Comparison of ENCODE assay signal across 9 mouse cellular contexts in genomic region chr10:81198230-81198629, GRCm38 (mm10). TPM values are rescaled to one million over a fixed set of nuclear protein-coding genes. Genes with fewer than 3 reads are reported as not detected.
A peak's percentile ranks its signal among the peaks of the same experiment; 100 is the strongest.
DNase-seq lines count a peak whose midpoint lies in the region; ATAC-seq and TF ChIP-seq lines count a peak whose summit lies in the region.
"Had no signal": no experiment of that assay in that cellular context is flagged by ENCODE, and none has a peak within 500 bp of the region (broad histone marks: within the 10 kb centered on the region; RNA-seq: fewer than 3 reads in every experiment).

No protein-coding gene starts in this region.

- no peaks in the 10 kb centered on the region for H3K9me3 ChIP-seq in forebrain, postnatal 0 days (ENCODE audit: low read length)
- no peaks in the 10 kb centered on the region for H3K9me3 ChIP-seq in forebrain, embryonic 15.5 days
- H3K9me3 ChIP-seq in hindbrain, postnatal 0 days (ENCODE audit: low read length): no peaks in the 10 kb centered on the region
- no peaks in the 10 kb centered on the region for H3K9me3 ChIP-seq in midbrain, postnatal 0 days (ENCODE audit: low read length)

- WGBS in forebrain, postnatal 0 days: 1% methylated on average over 9 of the region's 9 CpGs
- WGBS in forebrain, embryonic 15.5 days: 3% methylated on average over 9 of the region's 9 CpGs
- WGBS in hindbrain, postnatal 0 days: 2% methylated on average over 9 of the region's 9 CpGs
- under 1% methylated on average over 9 of the region's 9 CpGs for WGBS in midbrain, postnatal 0 days

- ATAC-seq in forebrain, postnatal 0 days: no peak
- no peak for ATAC-seq in forebrain, embryonic 15.5 days (replicated peaks)
- ATAC-seq in hindbrain, postnatal 0 days: no peak
- ATAC-seq in midbrain, postnatal 0 days (ENCODE audit: low FRiP score): no peak
- no peak for ATAC-seq in erythroid progenitor cell, adult 5-6 weeks (replicated peaks; ENCODE audit: low FRiP score, poor library complexity, severe bottlenecking)

- H3K4me2 ChIP-seq in forebrain, postnatal 0 days (ENCODE audit: low read depth): no peak overlapping the region
- H3K4me2 ChIP-seq in forebrain, embryonic 15.5 days (replicated peaks): no peak overlapping the region
- H3K4me2 ChIP-seq in hindbrain, postnatal 0 days (ENCODE audit: low read depth, low read length): no peak overlapping the region
- no peak overlapping the region for H3K4me2 ChIP-seq in midbrain, postnatal 0 days (ENCODE audit: low read depth, low read length, poor library complexity, severe bottlenecking)

- peaks cover 16% of the 10 kb centered on the region; the same call in 1 of the 2 replicates for H3K27me3 ChIP-seq in forebrain, postnatal 0 days (ENCODE audit: insufficient read depth, low read length)
- H3K27me3 ChIP-seq in forebrain, embryonic 15.5 days: peaks cover 35% of the 10 kb centered on the region; the same call in 1 of the 2 replicates
- peaks cover 12% of the 10 kb centered on the region; the same call in 1 of the 2 replicates for H3K27me3 ChIP-seq in hindbrain, postnatal 0 days (ENCODE audit: insufficient read depth, low read length)
- peaks cover 17% of the 10 kb centered on the region for H3K27me3 ChIP-seq in midbrain, postnatal 0 days (ENCODE audit: insufficient read depth, low read length)

- H3K4me3 ChIP-seq in forebrain, postnatal 0 days (ENCODE audit: low read depth, low read length): no peak overlapping the region
- no peak overlapping the region for H3K4me3 ChIP-seq in forebrain, embryonic 15.5 days
- H3K4me3 ChIP-seq in hindbrain, postnatal 0 days (ENCODE audit: low read length): no peak overlapping the region
- H3K4me3 ChIP-seq in midbrain, postnatal 0 days (ENCODE audit: low read depth, low read length): no peak overlapping the region

- H3K4me1 ChIP-seq in forebrain, postnatal 0 days (ENCODE audit: insufficient read depth): peaks cover 2% of the 10 kb centered on the region; the same call in 1 of the 2 replicates
- H3K4me1 ChIP-seq in forebrain, embryonic 15.5 days: peaks cover 6% of the 10 kb centered on the region
- peaks cover 5% of the 10 kb centered on the region; the same call in 1 of the 2 replicates for H3K4me1 ChIP-seq in hindbrain, postnatal 0 days (ENCODE audit: insufficient read depth, low read length)
- H3K4me1 ChIP-seq in midbrain, postnatal 0 days (ENCODE audit: insufficient read depth, low read length): no peaks in the 10 kb centered on the region

- no peaks in the 10 kb centered on the region for H3K36me3 ChIP-seq in forebrain, postnatal 0 days (ENCODE audit: insufficient read depth)
- no peaks in the 10 kb centered on the region for H3K36me3 ChIP-seq in forebrain, embryonic 15.5 days
- no peaks in the 10 kb centered on the region for H3K36me3 ChIP-seq in hindbrain, postnatal 0 days (ENCODE audit: insufficient read depth, low read length)
- H3K36me3 ChIP-seq in midbrain, postnatal 0 days (ENCODE audit: insufficient read depth, low read length): no peaks in the 10 kb centered on the region

- DNase-seq in forebrain, postnatal 0 days: peak; percentile 88
- peak; percentile 62 for DNase-seq in right cerebral cortex, adult 18-20 months
- DNase-seq in right cerebral cortex, postnatal 25 days: no peak
- DNase-seq in cerebellum, adult 9-11 months: peak; percentile 67
- peak; percentile 84 for DNase-seq in hindbrain, postnatal 0 days (ENCODE audit: low spot score)
- DNase-seq in midbrain, postnatal 0 days (ENCODE audit: low spot score): peak; percentile 75

- H3K9ac ChIP-seq in forebrain, postnatal 0 days: no peak overlapping the region
- no peak overlapping the region for H3K9ac ChIP-seq in forebrain, embryonic 15.5 days (replicated peaks)
- no peak overlapping the region for H3K9ac ChIP-seq in hindbrain, postnatal 0 days (replicated peaks; ENCODE audit: low read length)
- no peak overlapping the region for H3K9ac ChIP-seq in midbrain, postnatal 0 days (replicated peaks; ENCODE audit: low read length, poor library complexity, severe bottlenecking)

- H3K27ac ChIP-seq in forebrain, postnatal 0 days (ENCODE audit: low read depth, low read length): no peak overlapping the region
- H3K27ac ChIP-seq in forebrain, embryonic 15.5 days (replicated peaks): no peak overlapping the region
- H3K27ac ChIP-seq in hindbrain, postnatal 0 days: no peak overlapping the region
- no peak overlapping the region for H3K27ac ChIP-seq in midbrain, postnatal 0 days (ENCODE audit: low read depth, low read length)

- peak; percentile 84 for TF ChIP-seq CTCF in forebrain, postnatal 0 days (IDR thresholded peaks at IDR 0.05; ENCODE audit: low read depth)
- peak; percentile 87 for TF ChIP-seq CTCF in hindbrain, postnatal 0 days (IDR thresholded peaks at IDR 0.05; ENCODE audit: low read depth)
- peak; percentile 89 for TF ChIP-seq CTCF in midbrain, postnatal 0 days (IDR thresholded peaks at IDR 0.05)

RNA-seq across cellular contexts. Expression of gene Nmrk2, which starts 3.6 kb away (rescaled TPM):
- total RNA-seq in forebrain, postnatal 0 days (2014; rRNA removed): 0.08 TPM in 1 of 2 replicates, not detected in the other
- polyA plus RNA-seq in forebrain, postnatal 0 days (2015; fragmentation: Nextera tagmentation; extraction: Ambion mirVana): not detected in 2 replicates
- polyA plus RNA-seq in forebrain, embryonic 15.5 days (2015; fragmentation: Nextera tagmentation; extraction: Ambion mirVana): 0.11 TPM in 1 of 2 replicates, not detected in the other
- 0.31 and 0.58 TPM in 2 replicates for total RNA-seq in hindbrain, postnatal 0 days (2014; rRNA removed)
- 0.15 and 0.25 TPM in 2 replicates for polyA plus RNA-seq in hindbrain, postnatal 0 days (2015; fragmentation: Nextera tagmentation; extraction: Ambion mirVana)
- total RNA-seq in midbrain, postnatal 0 days (2014; rRNA removed): not detected in 2 replicates
- polyA plus RNA-seq in midbrain, postnatal 0 days (2015; fragmentation: Nextera tagmentation; extraction: Ambion mirVana): 0.14 TPM in 1 of 2 replicates, not detected in the other
- total RNA-seq in erythroid progenitor cell, adult 5-6 weeks (2015; ENCODE audit: low replicate concordance): not detected in 2 replicates
- total RNA-seq in erythroid progenitor cell, adult 5-6 weeks (2017; ENCODE audit: low replicate concordance): not detected in 2 replicates

RNA-seq across cellular contexts. Expression of gene 4930442H23Rik, which starts 14.6 kb away (rescaled TPM):
- not detected in 2 replicates for total RNA-seq in forebrain, postnatal 0 days (2014; rRNA removed)
- polyA plus RNA-seq in forebrain, postnatal 0 days (2015; fragmentation: Nextera tagmentation; extraction: Ambion mirVana): 0.11 and 0.24 TPM in 2 replicates
- polyA plus RNA-seq in forebrain, embryonic 15.5 days (2015; fragmentation: Nextera tagmentation; extraction: Ambion mirVana): 0.14 and 0.19 TPM in 2 replicates
- not detected in 2 replicates for total RNA-seq in hindbrain, postnatal 0 days (2014; rRNA removed)
- polyA plus RNA-seq in hindbrain, postnatal 0 days (2015; fragmentation: Nextera tagmentation; extraction: Ambion mirVana): 0.26 TPM in 1 of 2 replicates, not detected in the other
- not detected in 2 replicates for total RNA-seq in midbrain, postnatal 0 days (2014; rRNA removed)
- not detected in 2 replicates for polyA plus RNA-seq in midbrain, postnatal 0 days (2015; fragmentation: Nextera tagmentation; extraction: Ambion mirVana)
- not detected in 2 replicates for total RNA-seq in erythroid progenitor cell, adult 5-6 weeks (2015; ENCODE audit: low replicate concordance)
- not detected in 2 replicates for total RNA-seq in erythroid progenitor cell, adult 5-6 weeks (2017; ENCODE audit: low replicate concordance)
- total RNA-seq: layer of hippocampus, postnatal 25 days had no signal

RNA-seq across cellular contexts. Expression of gene Dapk3, which starts 15.4 kb away (rescaled TPM):
- total RNA-seq in forebrain, postnatal 0 days (2014; rRNA removed): 64.6 and 68.9 TPM in 2 replicates
- 58.1 TPM in 2 replicates for polyA plus RNA-seq in forebrain, postnatal 0 days (2015; fragmentation: Nextera tagmentation; extraction: Ambion mirVana)
- polyA plus RNA-seq in forebrain, embryonic 15.5 days (2015; fragmentation: Nextera tagmentation; extraction: Ambion mirVana): 56.8 and 61.3 TPM in 2 replicates
- 69.7 and 80.9 TPM in 2 replicates for total RNA-seq in hindbrain, postnatal 0 days (2014; rRNA removed)
- polyA plus RNA-seq in hindbrain, postnatal 0 days (2015; fragmentation: Nextera tagmentation; extraction: Ambion mirVana): 52.3 and 56.1 TPM in 2 replicates
- total RNA-seq in midbrain, postnatal 0 days (2014; rRNA removed): 56.7 and 88.8 TPM in 2 replicates
- 59.1 and 60.9 TPM in 2 replicates for polyA plus RNA-seq in midbrain, postnatal 0 days (2015; fragmentation: Nextera tagmentation; extraction: Ambion mirVana)
- total RNA-seq in erythroid progenitor cell, adult 5-6 weeks (2015; ENCODE audit: low replicate concordance): 5.0 and 5.4 TPM in 2 replicates
- total RNA-seq in erythroid progenitor cell, adult 5-6 weeks (2017; ENCODE audit: low replicate concordance): 6.4 and 9.4 TPM in 2 replicates

RNA-seq across cellular contexts. Expression of gene Eef2, which starts 21.8 kb away (rescaled TPM):
- total RNA-seq in forebrain, postnatal 0 days (2014; rRNA removed): 2,084 and 2,175 TPM in 2 replicates
- 466 and 485 TPM in 2 replicates for polyA plus RNA-seq in forebrain, postnatal 0 days (2015; fragmentation: Nextera tagmentation; extraction: Ambion mirVana)
- 633 and 637 TPM in 2 replicates for polyA plus RNA-seq in forebrain, embryonic 15.5 days (2015; fragmentation: Nextera tagmentation; extraction: Ambion mirVana)
- total RNA-seq in hindbrain, postnatal 0 days (2014; rRNA removed): 2,095 and 2,196 TPM in 2 replicates
- 422 and 434 TPM in 2 replicates for polyA plus RNA-seq in hindbrain, postnatal 0 days (2015; fragmentation: Nextera tagmentation; extraction: Ambion mirVana)
- 2,062 and 2,304 TPM in 2 replicates for total RNA-seq in midbrain, postnatal 0 days (2014; rRNA removed)
- 440 and 459 TPM in 2 replicates for polyA plus RNA-seq in midbrain, postnatal 0 days (2015; fragmentation: Nextera tagmentation; extraction: Ambion mirVana)
- total RNA-seq in erythroid progenitor cell, adult 5-6 weeks (2015; ENCODE audit: low replicate concordance): 267 and 296 TPM in 2 replicates
- total RNA-seq in erythroid progenitor cell, adult 5-6 weeks (2017; ENCODE audit: low replicate concordance): 399 and 622 TPM in 2 replicates

RNA-seq across cellular contexts. Expression of gene Pias4, which starts 30.5 kb away (rescaled TPM):
- 30.1 and 32.5 TPM in 2 replicates for total RNA-seq in forebrain, postnatal 0 days (2014; rRNA removed)
- polyA plus RNA-seq in forebrain, postnatal 0 days (2015; fragmentation: Nextera tagmentation; extraction: Ambion mirVana): 28.1 and 35.8 TPM in 2 replicates
- 54.9 and 57.8 TPM in 2 replicates for polyA plus RNA-seq in forebrain, embryonic 15.5 days (2015; fragmentation: Nextera tagmentation; extraction: Ambion mirVana)
- total RNA-seq in hindbrain, postnatal 0 days (2014; rRNA removed): 33.9 and 46.4 TPM in 2 replicates
- polyA plus RNA-seq in hindbrain, postnatal 0 days (2015; fragmentation: Nextera tagmentation; extraction: Ambion mirVana): 32.0 and 33.7 TPM in 2 replicates
- 31.2 and 38.0 TPM in 2 replicates for total RNA-seq in midbrain, postnatal 0 days (2014; rRNA removed)
- 30.1 and 31.3 TPM in 2 replicates for polyA plus RNA-seq in midbrain, postnatal 0 days (2015; fragmentation: Nextera tagmentation; extraction: Ambion mirVana)
- 24.1 and 27.2 TPM in 2 replicates for total RNA-seq in erythroid progenitor cell, adult 5-6 weeks (2015; ENCODE audit: low replicate concordance)
- 15.3 and 46.0 TPM in 2 replicates for total RNA-seq in erythroid progenitor cell, adult 5-6 weeks (2017; ENCODE audit: low replicate concordance)
